Mouse (Mus musculus): ENCODE measurements around the gene Snorc.

DNA sequence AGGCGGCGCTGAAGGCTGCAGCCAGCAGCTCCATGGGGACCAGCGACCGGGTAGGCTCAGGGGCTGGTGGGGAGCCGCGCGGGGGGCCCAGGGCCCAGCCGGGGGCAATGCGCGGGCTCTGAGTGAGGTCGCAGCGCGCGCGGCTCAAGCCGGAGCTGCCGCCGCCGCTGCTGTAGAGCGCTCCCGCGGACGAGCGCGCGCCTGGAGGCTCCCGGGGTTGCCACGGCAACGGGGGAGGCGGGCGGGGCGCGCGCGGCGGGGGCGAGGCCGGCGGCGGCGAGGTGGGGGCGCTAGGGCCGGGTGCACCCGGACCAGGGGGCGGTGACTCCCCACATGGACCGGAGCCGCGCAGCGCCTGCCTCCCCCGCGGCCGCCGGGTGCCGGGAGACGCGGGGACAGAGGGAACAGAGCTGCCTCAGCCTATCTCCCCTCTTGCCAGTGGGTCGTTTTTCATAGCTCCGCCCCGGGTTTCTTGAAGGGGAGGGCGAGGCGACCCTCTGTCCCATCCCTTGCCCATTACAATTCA is 40.2 kb downstream of the Snorc start:
- TF ChIP-seq CTCF (IDR thresholded peaks at IDR 0.05; ENCODE audit: low read depth) (no peak), EP300 (IDR thresholded peaks at IDR 0.05; ENCODE audit: low read depth) (no peak)

All from liver, postnatal 0 days (tissue).